Mouse (Mus musculus) embryonic stem cell, embryonic (primary cell): ENCODE data around the gene Zfp385a.

ENCODE experiments used
- CTCF ChIA-PET, 4 experiments: fragments of 300-600 bp in 2 of 4; fragments of 350-600 bp in 2 of 4; sonication (Branson Sonifier 250); formaldehyde crosslinking; loops; one replicate each; lab custom pipeline; 2022; ENCODE audit warnings: inconsistent platforms in 2 of 4; lab: Charles Lee
- POLR2A ChIA-PET, 4 experiments: fragments of 300-600 bp in 2 of 4; fragments of 350-600 bp in 2 of 4; sonication (Branson Sonifier 250); formaldehyde crosslinking; loops; one replicate each; lab custom pipeline; 2022; ENCODE audit warnings: antibody characterized with exemption in 4 of 4, inconsistent platforms in 1 of 4; lab: Charles Lee

The Zfp385a gene

GRCm38 (mm10) chr15:103368179-103368940 lies 28.5 kb upstream of the Zfp385a start:
- CTCF ChIA-PET: interaction anchor here (0.5 to 1.1 kb wide), 5 partner anchors 16 to 170 kb away, joined by 3 to 4 read pairs (median 4); no protein-coding TSS in a partner anchor
- POLR2A ChIA-PET: interaction anchor here (0.6 to 5.6 kb wide), 12 partner anchors 8 to 543 kb away, joined by 3 to 38 read pairs (median 4); partner anchors contain the start of genes Cbx5 (in 1 of the 4) and Hnrnpa1 (in 1 of the 4)

DNA sequence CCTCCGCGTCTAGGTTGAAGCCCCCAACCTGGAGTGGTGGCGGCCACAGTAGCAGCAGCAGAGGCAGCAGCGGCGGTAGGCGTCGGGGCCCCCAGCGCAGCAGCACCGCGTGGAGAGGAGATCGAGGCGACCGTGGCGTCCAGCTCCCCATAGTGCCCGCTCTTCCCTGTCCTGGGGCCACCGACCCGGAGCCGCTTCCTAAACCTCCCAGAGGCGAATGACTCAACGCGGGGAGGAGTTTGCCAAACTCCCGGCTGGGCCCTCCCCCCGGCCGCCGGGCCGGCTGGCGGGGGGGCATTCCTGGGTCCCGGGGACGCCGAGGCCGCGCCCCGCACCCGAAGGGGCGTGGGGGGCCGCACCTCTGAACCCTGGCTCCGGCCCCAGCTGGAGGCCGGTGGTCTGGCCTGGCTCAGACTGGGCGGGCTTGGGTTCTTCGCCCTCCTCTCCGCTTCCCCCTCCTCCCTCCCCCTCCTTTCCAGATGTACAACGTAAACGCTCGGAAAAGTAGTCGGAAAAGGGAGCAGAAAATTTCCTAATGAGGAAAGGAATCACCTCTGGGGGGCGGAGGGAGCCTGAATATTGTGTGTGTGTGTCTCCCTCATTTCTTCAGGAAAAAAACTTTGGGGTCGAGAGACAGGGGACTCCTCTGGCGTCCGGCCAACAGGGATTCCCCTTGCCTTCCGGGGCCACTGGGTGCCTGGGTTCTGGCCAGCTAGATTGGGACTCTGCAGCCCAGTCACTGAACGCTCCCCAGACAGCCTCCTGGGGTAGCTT lies 26.7 kb upstream of the Zfp385a start, which contains the start of gene Itga5:
Gene Itga5 (minus strand): TSS at position 388 of the 774 bp plus-strand sequence.
- CTCF ChIA-PET: interaction anchor here in 3 of 4 experiments (0.6 to 2.1 kb wide), 8 partner anchors 22 to 672 kb away, joined by 3 to 7 read pairs (median 4); no protein-coding TSS in a partner anchor

DNA sequence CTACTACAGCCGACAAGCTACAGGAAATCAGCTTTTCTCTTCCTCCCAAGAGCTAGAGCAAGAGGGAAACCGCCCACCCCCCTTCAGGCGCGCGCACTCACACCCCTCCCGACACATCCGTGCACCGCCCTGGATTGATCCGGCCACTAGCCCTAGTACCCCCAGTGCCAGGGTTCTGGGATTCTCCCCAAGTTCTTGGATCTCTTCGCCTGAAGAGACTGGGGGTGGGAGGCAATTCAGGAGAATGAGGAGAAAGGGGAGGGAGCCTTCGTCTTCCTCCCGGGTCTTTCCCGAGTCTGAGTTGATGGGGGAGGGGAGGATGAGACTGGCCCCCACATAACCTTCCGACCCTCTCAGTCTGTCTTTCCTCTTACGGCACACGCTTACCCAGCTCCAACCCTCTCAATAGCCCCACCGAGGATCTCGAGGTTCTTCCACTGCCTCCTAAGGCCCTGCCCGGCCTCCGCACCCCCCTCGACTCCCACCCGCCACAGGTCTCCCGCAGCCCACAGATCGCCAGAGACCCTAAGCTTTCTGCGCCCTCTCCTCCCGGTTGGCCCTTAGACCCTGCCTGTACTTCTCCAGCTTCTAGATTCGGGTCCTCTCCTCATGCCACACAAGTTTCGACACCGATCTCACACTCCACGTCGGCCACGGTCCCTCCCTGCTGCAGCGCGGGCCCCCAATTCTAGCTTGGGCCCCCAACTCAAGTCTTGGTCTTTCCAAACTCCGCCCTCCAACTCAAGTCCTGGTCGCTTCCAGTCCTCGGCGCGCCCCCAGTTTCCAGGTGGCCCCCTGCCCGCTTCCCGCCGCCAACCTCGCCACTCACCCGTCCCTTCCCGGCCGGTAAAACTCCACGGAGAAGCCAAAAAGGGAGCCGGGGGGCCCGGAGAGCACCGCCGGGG lies 25.8 kb upstream of the Zfp385a start:
- ChIA-PET CTCF (interaction anchor here (0.6 to 2.1 kb wide), 12 partner anchors 11 to 671 kb away, joined by 3 to 7 read pairs (median 4); no protein-coding TSS in a partner anchor), POLR2A (interaction anchor here in 2 of 4 experiments (0.8 to 5.6 kb wide), 28 partner anchors 9 to 172 kb away, joined by 3 to 38 read pairs (median 4); partner anchors contain the start of genes Cbx5 (in 1 of the 2), Copz1 (in 1 of the 2), Ppp1r1a (in 1 of the 2) and Zfp385a (in 1 of the 2))

More for the DNA sequence above, 26.7 kb upstream of the Zfp385a start, which contains the start of gene Itga5:
- POLR2A ChIA-PET: interaction anchor here in 3 of 4 experiments (0.6 to 5.6 kb wide), 24 partner anchors 8 to 776 kb away, joined by 3 to 38 read pairs (median 4); partner anchors contain the start of genes Cbx5 (in 1 of the 3), Copz1 (in 1 of the 3) and Ppp1r1a (in 1 of the 3)

GRCm38 (mm10) chr15:103364761-103365160 lies 24.9 kb upstream of the Zfp385a start:
- ChIA-PET POLR2A (interaction anchor here (0.6 to 5.6 kb wide), 27 partner anchors 8 to 444 kb away, joined by 3 to 38 read pairs (median 4); partner anchors contain the start of genes Hoxc13 (in 1 of the 4) and Zfp385a (in 1 of the 4)), CTCF (interaction anchor here in 3 of 4 experiments (0.6 to 2.1 kb wide), 11 partner anchors 12 to 181 kb away, joined by 3 to 7 read pairs (median 4); no protein-coding TSS in a partner anchor)

GRCm38 (mm10) chr15:103363809-103364208 lies 23.9 kb upstream of the Zfp385a start:
- ChIA-PET POLR2A (interaction anchor here in 3 of 4 experiments (0.7 to 5.6 kb wide), 11 partner anchors 8 to 443 kb away, joined by 3 to 38 read pairs (median 4); partner anchors contain the start of gene Hoxc13 (in 1 of the 3)), CTCF (interaction anchor here in 3 of 4 experiments (0.6 to 1.7 kb wide), 8 partner anchors 11 to 40 kb away, joined by 3 to 7 read pairs (median 4); no protein-coding TSS in a partner anchor)

DNA sequence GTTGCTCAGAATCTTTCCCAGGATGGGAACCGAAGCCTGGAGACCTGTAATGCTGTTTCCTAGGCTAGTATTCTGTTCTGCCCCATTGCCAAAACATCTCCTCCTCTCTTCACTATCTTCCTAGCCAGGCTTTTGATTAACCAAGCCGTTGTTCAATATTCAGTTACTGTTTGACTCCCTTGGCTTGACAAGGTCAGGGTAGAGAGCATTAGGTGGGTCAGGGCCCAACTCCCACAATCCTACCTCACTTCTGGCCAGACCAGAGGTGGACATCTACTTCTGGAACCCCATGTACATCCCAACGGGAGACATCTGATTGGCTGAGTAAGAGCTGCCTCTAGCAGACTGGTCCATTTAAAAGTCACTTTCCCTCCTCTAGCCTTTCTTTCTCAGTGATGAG lies 23.1 kb upstream of the Zfp385a start:
- CTCF ChIA-PET: interaction anchor here in 2 of 4 experiments (1.3 to 1.7 kb wide), 3 partner anchors 10 to 22 kb away, joined by 3 to 7 read pairs (median 6); no protein-coding TSS in a partner anchor
- POLR2A ChIA-PET: interaction anchor here in 2 of 4 experiments (1.1 to 5.6 kb wide), 5 partner anchors 14 to 39 kb away, joined by 3 to 38 read pairs (median 3); no protein-coding TSS in a partner anchor

DNA sequence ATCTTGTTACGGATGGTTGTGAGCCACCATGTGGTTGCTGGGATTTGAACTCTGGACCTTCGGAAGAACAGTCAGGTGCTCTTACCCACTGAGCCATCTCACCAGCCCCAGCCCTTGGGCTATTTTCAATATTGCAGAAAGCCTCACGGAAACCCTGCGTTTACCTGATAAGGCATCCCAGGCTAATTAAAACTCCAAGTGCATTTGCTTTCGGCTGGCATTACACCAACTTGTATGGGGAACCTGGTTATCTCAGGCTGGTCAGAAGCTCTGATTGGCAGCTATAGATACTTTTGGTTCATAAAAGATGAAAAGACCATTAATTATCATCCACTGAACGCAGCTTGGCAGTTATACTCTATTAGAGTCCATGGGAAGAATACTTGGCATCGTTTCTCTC lies 22.4 kb upstream of the Zfp385a start:
- ChIA-PET CTCF (interaction anchor here in 1 of 4 experiments (0.7 kb wide), 1 partner anchor 123 kb away, joined by 4 read pairs; the partner anchor contains the start of gene Cbx5), POLR2A (interaction anchor here in 2 of 4 experiments (0.5 to 1.5 kb wide), 5 partner anchors 9 to 123 kb away, joined by 3 to 4 read pairs (median 3); no protein-coding TSS in a partner anchor)

- POLR2A ChIA-PET: interaction anchor here in 2 of 4 experiments (0.6 to 1.5 kb wide), 6 partner anchors 8 to 40 kb away, joined by 3 to 4 read pairs (median 3); no protein-coding TSS in a partner anchor
Measured at GRCm38 (mm10) chr15:103361269-103361668, 21.4 kb upstream of the Zfp385a start.

DNA sequence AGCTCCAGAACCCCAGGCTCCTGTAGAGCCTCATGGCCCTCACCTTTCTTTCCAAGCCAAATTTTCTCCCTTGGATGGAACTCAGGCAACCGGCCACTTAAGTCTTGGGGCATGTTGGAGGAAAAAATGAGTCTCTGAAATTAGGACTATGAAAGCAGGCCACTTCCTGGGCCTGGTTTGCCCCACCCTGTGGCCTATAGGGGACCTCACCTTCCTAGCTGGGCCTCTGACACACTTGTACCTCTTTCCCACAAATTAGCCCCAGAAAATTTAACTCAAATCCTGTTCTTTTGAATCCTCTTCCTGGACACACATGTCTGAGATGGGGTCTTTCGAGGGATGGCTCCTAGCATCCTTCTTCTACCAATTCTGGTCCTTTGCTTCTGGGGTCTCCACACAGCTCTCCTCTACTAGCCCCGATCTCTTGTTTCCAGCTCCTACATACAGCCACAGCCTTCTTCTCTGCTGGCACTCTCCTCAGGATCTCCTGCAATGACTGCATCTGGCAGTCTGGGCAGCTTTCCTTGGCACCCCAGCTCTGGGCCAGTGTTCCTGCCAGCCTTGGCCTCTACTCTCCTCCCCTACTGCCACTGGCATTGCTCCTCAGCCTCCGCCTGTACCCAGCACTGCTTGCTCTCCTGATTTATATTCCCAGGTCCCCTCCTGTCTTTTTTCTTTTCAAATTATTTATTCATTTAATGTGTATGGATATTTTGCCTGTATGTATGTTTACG lies 20.1 kb upstream of the Zfp385a start:
- CTCF ChIA-PET: interaction anchor here in 2 of 4 experiments (0.8 to 1.5 kb wide), 3 partner anchors 12 to 50 kb away, joined by 3 to 5 read pairs (median 3); partner anchors contain the start of gene Gpr84 (in 1 of the 2)
- POLR2A ChIA-PET: interaction anchor here in 3 of 4 experiments (0.6 to 1.1 kb wide), 6 partner anchors 9 to 154 kb away, joined by 3 to 4 read pairs (median 4); no protein-coding TSS in a partner anchor

More at GRCm38 (mm10) chr15:103361269-103361668, 21.4 kb upstream of the Zfp385a start:
- CTCF ChIA-PET: interaction anchor here in 2 of 4 experiments (0.5 to 0.8 kb wide), 3 partner anchors 8 to 60 kb away, joined by 3 to 5 read pairs (median 3); no protein-coding TSS in a partner anchor

GRCm38 (mm10) chr15:103359122-103359510 lies 19.2 kb upstream of the Zfp385a start:
- ChIA-PET POLR2A (interaction anchor here in 2 of 4 experiments (0.5 to 1.9 kb wide), 7 partner anchors 8 to 35 kb away, joined by 3 to 6 read pairs (median 3); partner anchors contain the start of gene Itga5 (in 1 of the 2)), CTCF (interaction anchor here in 2 of 4 experiments (0.6 to 2.6 kb wide), 7 partner anchors 11 to 49 kb away, joined by 3 to 6 read pairs (median 3); partner anchors contain the start of gene Gpr84 (in 1 of the 2))

DNA sequence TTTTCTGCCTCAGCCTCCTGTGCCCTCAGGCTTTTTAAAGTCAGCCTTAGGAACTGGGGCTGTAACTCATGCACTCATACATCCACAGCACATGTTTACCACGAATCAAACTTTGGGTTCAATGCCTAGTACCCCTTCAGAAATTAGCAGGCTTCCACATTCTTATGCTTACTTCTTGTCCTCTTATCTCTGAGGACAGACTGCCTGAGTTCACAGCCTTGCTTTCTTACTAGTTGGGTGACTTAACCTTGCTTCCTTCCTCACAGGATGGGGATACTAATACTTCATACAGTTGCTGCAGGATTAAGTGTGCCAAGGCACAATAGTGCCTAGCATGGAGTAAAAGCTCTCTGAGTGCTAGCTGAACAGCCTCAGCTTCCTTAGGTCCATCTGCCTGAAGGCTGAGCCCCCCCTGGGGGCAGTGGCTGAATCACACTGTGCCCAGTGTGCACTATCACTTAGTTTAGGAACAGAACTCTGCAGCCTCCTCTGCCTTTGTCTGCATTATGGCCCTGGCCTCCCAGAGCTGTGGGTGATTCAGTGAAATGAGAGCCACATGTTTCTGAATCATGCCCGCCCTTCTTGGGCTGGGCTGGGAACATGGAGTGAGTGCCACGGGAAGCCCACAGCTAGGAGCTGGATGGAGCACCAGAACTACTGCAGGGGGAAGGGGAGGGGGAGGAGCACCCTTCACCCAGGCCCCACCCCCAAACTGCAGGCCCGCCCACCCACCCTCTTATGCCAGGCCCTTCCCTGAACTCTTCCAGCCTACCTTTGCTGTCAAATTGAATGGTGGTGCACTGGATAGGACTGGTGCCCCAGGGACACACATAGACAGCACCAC lies 18.6 kb upstream of the Zfp385a start:
- ChIA-PET POLR2A (interaction anchor here in 3 of 4 experiments (0.5 to 1.9 kb wide), 8 partner anchors 8 to 35 kb away, joined by 3 to 6 read pairs (median 3); partner anchors contain the start of gene Itga5 (in 1 of the 3)), CTCF (interaction anchor here (0.5 to 2.6 kb wide), 12 partner anchors 11 to 173 kb away, joined by 3 to 21 read pairs (median 4); no protein-coding TSS in a partner anchor)

GRCm38 (mm10) chr15:103357817-103358216 lies 17.9 kb upstream of the Zfp385a start:
- CTCF ChIA-PET: interaction anchor here in 3 of 4 experiments (0.5 to 2.6 kb wide), 4 partner anchors 10 to 31 kb away, joined by 3 to 10 read pairs (median 6); no protein-coding TSS in a partner anchor
- POLR2A ChIA-PET: interaction anchor here in 3 of 4 experiments (0.5 to 1.9 kb wide), 9 partner anchors 9 to 75 kb away, joined by 3 to 6 read pairs (median 3); partner anchors contain the start of gene Itga5 (in 1 of the 3)

DNA sequence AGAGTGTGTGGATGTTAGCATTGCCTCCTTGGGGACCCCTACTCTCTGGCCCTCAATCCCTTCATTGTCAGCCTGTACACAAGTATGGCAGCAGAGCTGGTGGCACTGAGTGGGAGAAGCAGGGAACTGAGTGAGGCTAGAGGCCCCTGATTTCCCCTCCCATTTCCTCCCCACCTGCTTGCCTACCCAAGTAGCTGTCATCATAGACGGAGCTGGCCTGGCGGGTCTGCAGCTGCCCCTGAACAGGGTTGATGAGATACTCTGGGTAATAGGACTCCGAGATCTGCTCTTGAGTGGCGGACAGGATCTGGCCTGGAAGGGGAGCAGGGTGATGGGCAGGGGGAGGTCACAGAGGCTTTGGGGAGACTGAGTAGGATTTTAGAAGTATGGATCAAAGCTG lies 16.2 kb upstream of the Zfp385a start:
- POLR2A ChIA-PET: interaction anchor here in 2 of 4 experiments (0.6 to 2.1 kb wide), 8 partner anchors 8 to 63 kb away, joined by 3 to 7 read pairs (median 4); no protein-coding TSS in a partner anchor
- CTCF ChIA-PET: interaction anchor here in 1 of 4 experiments (0.7 to 0.9 kb wide), 2 partner anchors 15 to 170 kb away, joined by 3 read pairs; no protein-coding TSS in a partner anchor

- ChIA-PET POLR2A (interaction anchor here in 2 of 4 experiments (0.6 to 2.1 kb wide), 5 partner anchors 9 to 64 kb away, joined by 3 to 6 read pairs (median 3); no protein-coding TSS in a partner anchor), CTCF (interaction anchor here in 1 of 4 experiments (0.5 kb wide), 1 partner anchor 183 kb away, joined by 3 read pairs; no protein-coding TSS in a partner anchor)
Measured at GRCm38 (mm10) chr15:103355420-103355819, 15.5 kb upstream of the Zfp385a start.
